Mouse (Mus musculus): ENCODE results near the gene Theg. TPM values are rescaled to one million over a fixed set of nuclear protein-coding genes. Genes with fewer than 3 reads are reported as not detected.

Theg gene
- polyA plus RNA-seq, 1 experiment from 2014 or later = not detected

DNA sequence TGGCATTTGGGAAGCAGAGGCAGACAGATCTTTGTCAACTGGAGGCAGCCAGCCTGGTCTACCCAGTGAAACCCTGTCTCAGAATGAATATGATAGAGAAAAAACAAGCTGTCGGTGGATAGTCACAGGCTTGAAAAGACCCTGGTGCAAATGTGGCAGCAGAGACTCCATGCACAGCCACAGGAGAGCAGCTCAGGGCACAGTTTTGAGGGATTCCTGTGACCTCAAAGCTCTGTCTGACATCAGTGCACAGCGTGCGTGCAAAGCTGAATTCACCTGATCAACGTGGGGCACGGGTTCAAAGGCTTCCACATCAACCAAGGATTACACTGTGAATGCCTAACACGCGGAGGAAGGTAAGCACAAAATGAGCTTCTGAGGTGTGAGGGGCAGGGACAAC lies 6.8 kb downstream of the Theg start:
- Histone ChIP-seq H3K36me3 (ENCODE audit: insufficient read depth, low read length) (no peaks in the 10 kb centered on the region), H3K9ac (replicated peaks; ENCODE audit: low read depth) (no peak overlapping the region), H3K4me1 (ENCODE audit: insufficient read depth, low read depth, low read length) (no peaks in the 10 kb centered on the region), H3K9me3 (ENCODE audit: low read length) (no peaks in the 10 kb centered on the region), H3K27ac (ENCODE audit: low read length) (no peak overlapping the region), H3K4me3 (ENCODE audit: low read depth, low read length) (no peak overlapping the region), H3K4me2 (replicated peaks; ENCODE audit: low read depth, low read length) (no peak overlapping the region), H3K27me3 (replicated peaks; ENCODE audit: insufficient read depth, low read length) (no peaks in the 10 kb centered on the region)
- DNase-seq (ENCODE audit: low spot score) (no peak), ATAC-seq (no peak)
- 70% methylated on average over 7 of the region's 7 CpGs for WGBS
- no peak for TF ChIP-seq EP300 (IDR thresholded peaks at IDR 0.05)
- TF ChIP-seq CTCF (IDR thresholded peaks at IDR 0.05) = no peak

DNA sequence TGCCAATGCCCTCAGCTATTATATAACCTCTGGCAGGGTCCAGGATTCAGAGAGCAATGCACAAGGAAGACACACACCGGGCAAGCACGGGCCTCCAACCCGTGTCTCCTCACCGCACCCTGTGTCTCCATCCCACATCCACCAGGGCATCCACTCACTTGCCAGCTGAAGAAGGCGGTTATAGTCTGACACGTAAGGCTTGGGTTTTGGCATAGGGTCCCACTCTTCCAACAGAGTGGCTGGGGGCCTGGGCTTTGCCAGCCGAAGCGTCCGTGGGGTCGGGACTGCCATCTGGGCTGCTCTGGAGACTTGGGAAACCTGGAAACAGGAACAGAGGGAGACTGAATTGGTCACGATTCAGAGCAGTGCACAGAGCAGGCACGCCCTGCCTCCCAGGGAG lies 7.3 kb downstream of the Theg start:
- TF ChIP-seq EP300 (IDR thresholded peaks at IDR 0.05) (no peak), CTCF (IDR thresholded peaks at IDR 0.05) (no peak)
- Histone ChIP-seq H3K9ac (replicated peaks; ENCODE audit: low read depth) (no peak overlapping the region), H3K36me3 (ENCODE audit: insufficient read depth, low read length) (no peaks in the 10 kb centered on the region), H3K4me2 (replicated peaks; ENCODE audit: low read depth, low read length) (no peak overlapping the region), H3K27me3 (replicated peaks; ENCODE audit: insufficient read depth, low read length) (no peaks in the 10 kb centered on the region), H3K27ac (ENCODE audit: low read length) (no peak overlapping the region), H3K4me3 (ENCODE audit: low read depth, low read length) (no peak overlapping the region), H3K9me3 (ENCODE audit: low read length) (no peaks in the 10 kb centered on the region), H3K4me1 (ENCODE audit: insufficient read depth, low read depth, low read length) (no peaks in the 10 kb centered on the region)
- DNase-seq (ENCODE audit: low spot score) = no peak
- no peak for ATAC-seq
- 73% methylated on average over 12 of the region's 12 CpGs for WGBS

- Histone ChIP-seq H3K36me3 (ENCODE audit: insufficient read depth, low read length) (no peaks in the 10 kb centered on the region), H3K27ac (ENCODE audit: low read length) (no peak overlapping the region), H3K9me3 (ENCODE audit: low read length) (no peaks in the 10 kb centered on the region), H3K4me3 (ENCODE audit: low read depth, low read length) (no peak overlapping the region), H3K4me1 (ENCODE audit: insufficient read depth, low read depth, low read length) (no peaks in the 10 kb centered on the region), H3K4me2 (replicated peaks; ENCODE audit: low read depth, low read length) (no peak overlapping the region), H3K27me3 (replicated peaks; ENCODE audit: insufficient read depth, low read length) (no peaks in the 10 kb centered on the region), H3K9ac (replicated peaks; ENCODE audit: low read depth) (no peak overlapping the region)
- TF ChIP-seq CTCF (IDR thresholded peaks at IDR 0.05) (no peak), EP300 (IDR thresholded peaks at IDR 0.05) (no peak)
- no peak for ATAC-seq
- 75% methylated on average over 7 of the region's 7 CpGs for WGBS
- no peak for DNase-seq (ENCODE audit: low spot score)
Observed at GRCm38 (mm10) chr10:79578891-79579290, 8.2 kb downstream of the Theg start.

- H3K4me3 ChIP-seq (ENCODE audit: low read depth, low read length) = no peak overlapping the region
- H3K36me3 ChIP-seq (ENCODE audit: insufficient read depth, low read length) = no peaks in the 10 kb centered on the region
Observed at GRCm38 (mm10) chr10:79578276-79578675, 8.9 kb downstream of the Theg start.

GRCm38 (mm10) chr10:79577376-79577775 lies 9.8 kb downstream of the Theg start:
- ATAC-seq (no peak), DNase-seq (ENCODE audit: low spot score) (no peak)
- no peak overlapping the region for H3K4me3 ChIP-seq (ENCODE audit: low read depth, low read length)
- 70% methylated on average over 4 of the region's 4 CpGs for WGBS
- TF ChIP-seq CTCF (IDR thresholded peaks at IDR 0.05) (no peak), EP300 (IDR thresholded peaks at IDR 0.05) (no peak)
- no peaks in the 10 kb centered on the region for H3K9me3 ChIP-seq (ENCODE audit: low read length)
- no peak overlapping the region for H3K4me2 ChIP-seq (replicated peaks; ENCODE audit: low read depth, low read length)
- H3K4me1 ChIP-seq (ENCODE audit: insufficient read depth, low read depth, low read length) = no peaks in the 10 kb centered on the region
- no peaks in the 10 kb centered on the region for H3K27me3 ChIP-seq (replicated peaks; ENCODE audit: insufficient read depth, low read length)
- H3K27ac ChIP-seq (ENCODE audit: low read length) = no peak overlapping the region
- no peaks in the 10 kb centered on the region for H3K36me3 ChIP-seq (ENCODE audit: insufficient read depth, low read length)
- no peak overlapping the region for H3K9ac ChIP-seq (replicated peaks; ENCODE audit: low read depth)

More at GRCm38 (mm10) chr10:79578276-79578675, 8.9 kb downstream of the Theg start:
- no peak overlapping the region for H3K4me2 ChIP-seq (replicated peaks; ENCODE audit: low read depth, low read length)
- no peaks in the 10 kb centered on the region for H3K27me3 ChIP-seq (replicated peaks; ENCODE audit: insufficient read depth, low read length)
- DNase-seq (ENCODE audit: low spot score) = no peak
- no peaks in the 10 kb centered on the region for H3K4me1 ChIP-seq (ENCODE audit: insufficient read depth, low read depth, low read length)
- H3K27ac ChIP-seq (ENCODE audit: low read length) = no peak overlapping the region
- no peak for TF ChIP-seq EP300 (IDR thresholded peaks at IDR 0.05)
- no peak for TF ChIP-seq CTCF (IDR thresholded peaks at IDR 0.05)
- no peaks in the 10 kb centered on the region for H3K9me3 ChIP-seq (ENCODE audit: low read length)
- no peak overlapping the region for H3K9ac ChIP-seq (replicated peaks; ENCODE audit: low read depth)
- ATAC-seq = no peak
- WGBS = 67% methylated on average over 9 of the region's 9 CpGs

DNA sequence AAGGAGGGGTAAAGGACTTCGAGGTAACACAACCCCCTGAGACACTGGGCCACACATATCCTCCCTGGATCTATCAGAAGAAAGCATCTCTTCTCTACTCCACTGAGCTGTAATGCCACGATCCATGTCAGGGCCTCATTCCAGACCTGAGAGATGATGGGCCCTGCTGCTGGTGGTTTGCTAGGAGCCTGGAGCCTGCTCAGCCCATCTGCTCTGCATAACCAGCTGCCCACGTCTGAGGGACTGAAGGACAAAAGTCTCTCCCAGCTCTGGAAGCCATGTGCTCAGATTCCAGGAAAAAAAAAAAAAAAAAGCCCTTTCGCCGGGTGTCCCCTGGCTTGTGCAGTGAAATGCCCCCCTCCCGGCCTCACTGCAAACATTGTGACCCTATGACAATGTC lies 11.4 kb downstream of the Theg start:
- Histone ChIP-seq H3K4me2 (replicated peaks; ENCODE audit: low read depth, low read length) (no peak overlapping the region), H3K4me1 (ENCODE audit: insufficient read depth, low read depth, low read length) (no peaks in the 10 kb centered on the region), H3K4me3 (ENCODE audit: low read depth, low read length) (no peak overlapping the region), H3K9ac (replicated peaks; ENCODE audit: low read depth) (no peak overlapping the region), H3K9me3 (ENCODE audit: low read length) (no peaks in the 10 kb centered on the region), H3K36me3 (ENCODE audit: insufficient read depth, low read length) (no peaks in the 10 kb centered on the region), H3K27me3 (replicated peaks; ENCODE audit: insufficient read depth, low read length) (no peaks in the 10 kb centered on the region), H3K27ac (ENCODE audit: low read length) (no peak overlapping the region)
- WGBS = 51% methylated on average over 6 of the region's 6 CpGs
- DNase-seq (ENCODE audit: low spot score) (no peak), ATAC-seq (no peak)
- TF ChIP-seq EP300 (IDR thresholded peaks at IDR 0.05) (no peak), CTCF (IDR thresholded peaks at IDR 0.05) (no peak)

DNA sequence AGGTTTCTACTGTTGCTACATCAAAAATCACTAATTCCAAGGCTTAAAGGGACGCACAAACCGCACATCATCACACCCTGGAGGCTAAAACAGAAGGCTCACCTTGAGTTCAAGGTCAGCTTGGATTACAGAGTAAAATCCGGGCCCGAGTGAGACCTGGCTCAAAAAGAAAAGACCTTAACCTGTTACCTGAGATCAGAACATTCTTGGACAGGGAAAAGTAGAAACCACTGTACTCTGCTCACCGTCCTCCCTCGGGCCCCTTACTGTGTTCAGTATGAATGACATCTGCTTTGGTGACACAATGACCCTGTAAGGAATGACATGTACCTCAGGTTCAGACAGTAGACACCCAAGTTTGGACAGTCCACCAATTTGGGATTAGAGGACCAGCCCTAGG lies 12.3 kb downstream of the Theg start:
- Histone ChIP-seq H3K4me3 (ENCODE audit: low read depth, low read length) (no peak overlapping the region), H3K27me3 (replicated peaks; ENCODE audit: insufficient read depth, low read length) (no peaks in the 10 kb centered on the region), H3K9ac (replicated peaks; ENCODE audit: low read depth) (no peak overlapping the region), H3K9me3 (ENCODE audit: low read length) (no peaks in the 10 kb centered on the region), H3K27ac (ENCODE audit: low read length) (no peak overlapping the region), H3K4me1 (ENCODE audit: insufficient read depth, low read depth, low read length) (no peaks in the 10 kb centered on the region), H3K4me2 (replicated peaks; ENCODE audit: low read depth, low read length) (no peak overlapping the region), H3K36me3 (ENCODE audit: insufficient read depth, low read length) (no peaks in the 10 kb centered on the region)
- 81% methylated on average over 6 of the region's 6 CpGs for WGBS
- DNase-seq (ENCODE audit: low spot score) (no peak), ATAC-seq (no peak)
- TF ChIP-seq EP300 (IDR thresholded peaks at IDR 0.05) (no peak), CTCF (IDR thresholded peaks at IDR 0.05) (no peak)

Data from lung, postnatal 0 days (tissue).